Mouse (Mus musculus) liver (tissue): ENCODE data around the gene Mgat2.
A peak's percentile ranks its signal among the peaks of the same experiment; 100 is the strongest.

Experiments used
- DNase-seq: peaks from one replicate; pipeline ENCODE4 v3.0.0-alpha.2; 2020; ENCODE audit warnings: mixed read lengths

The Mgat2 gene

DNA sequence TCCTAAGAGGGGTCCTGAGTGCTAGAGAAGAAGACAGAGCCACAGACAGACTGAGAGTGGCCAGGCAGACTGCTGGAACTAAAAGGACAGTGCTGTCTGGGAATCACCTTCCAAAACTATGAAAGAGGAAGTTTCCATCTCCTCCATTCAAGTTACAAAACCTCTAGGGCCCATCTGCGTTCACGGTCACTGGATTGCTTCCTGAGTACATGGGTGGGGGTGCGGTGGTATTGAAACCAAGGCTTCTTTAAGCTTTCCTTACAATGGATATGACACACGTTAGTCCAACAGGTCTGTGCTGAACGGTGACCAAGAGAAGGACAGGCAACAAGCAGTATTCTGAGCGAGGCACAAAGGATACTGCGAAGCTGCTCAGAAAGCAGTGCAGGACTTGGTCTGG, 30.4 kb downstream of the Mgat2 start:
- DNase-seq: no peak

DNA sequence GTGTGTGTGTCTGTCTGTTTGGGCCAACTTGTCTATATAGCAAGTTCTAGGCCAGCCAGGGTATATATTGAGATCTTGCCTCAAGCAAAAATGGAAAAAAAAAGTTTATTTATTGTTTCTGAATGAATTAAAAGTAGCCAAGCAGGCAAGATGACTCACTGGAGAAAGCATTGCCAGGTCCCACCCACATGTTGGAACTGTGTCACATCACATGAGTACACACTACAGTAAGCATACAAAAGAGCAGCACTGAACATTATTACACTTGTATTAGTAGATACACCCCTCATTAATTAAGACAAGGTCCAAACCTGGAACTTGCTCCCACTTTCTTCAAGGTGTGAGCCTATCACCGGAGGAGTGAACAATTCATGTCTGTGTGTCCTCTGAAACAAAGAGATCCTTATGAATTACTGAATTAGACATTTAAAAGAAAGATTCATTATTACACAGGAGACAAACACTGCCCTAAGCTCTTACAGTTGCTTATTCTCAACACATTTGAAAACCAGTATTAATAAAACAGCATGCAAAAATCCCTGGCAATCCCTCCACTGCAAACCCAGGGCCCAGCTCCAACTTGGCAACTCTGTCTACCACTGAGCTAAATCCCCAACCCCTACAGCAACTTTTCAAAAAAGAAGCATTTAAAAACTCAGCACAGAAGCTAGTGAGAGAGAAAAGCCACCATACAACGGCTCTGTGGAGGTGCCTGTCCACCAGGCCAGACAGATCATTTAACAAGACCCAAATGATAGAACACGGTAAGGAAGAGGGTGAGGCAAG, 31.2 kb downstream of the Mgat2 start:
- DNase-seq: no peak

DNA sequence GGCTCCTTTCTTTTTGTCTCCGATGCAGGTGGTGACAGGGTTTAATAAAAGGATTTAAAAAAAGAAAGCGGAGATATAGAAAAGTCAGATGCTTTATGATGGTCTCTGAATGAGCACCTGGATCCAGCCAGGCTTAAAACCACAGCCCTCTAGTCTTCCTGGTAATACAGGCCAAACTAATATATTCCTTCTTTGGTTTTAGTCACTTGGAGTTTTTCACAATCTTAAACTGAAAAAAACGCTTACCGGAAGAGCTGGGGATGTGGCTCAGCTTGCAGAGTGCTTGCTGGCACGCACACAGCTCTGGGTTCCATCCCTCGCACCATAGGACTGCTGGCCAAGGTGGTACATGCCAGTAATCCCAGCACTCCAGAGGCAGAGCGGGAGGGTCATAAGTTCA, 32.6 kb downstream of the Mgat2 start:
- DNase-seq: no peak

DNA sequence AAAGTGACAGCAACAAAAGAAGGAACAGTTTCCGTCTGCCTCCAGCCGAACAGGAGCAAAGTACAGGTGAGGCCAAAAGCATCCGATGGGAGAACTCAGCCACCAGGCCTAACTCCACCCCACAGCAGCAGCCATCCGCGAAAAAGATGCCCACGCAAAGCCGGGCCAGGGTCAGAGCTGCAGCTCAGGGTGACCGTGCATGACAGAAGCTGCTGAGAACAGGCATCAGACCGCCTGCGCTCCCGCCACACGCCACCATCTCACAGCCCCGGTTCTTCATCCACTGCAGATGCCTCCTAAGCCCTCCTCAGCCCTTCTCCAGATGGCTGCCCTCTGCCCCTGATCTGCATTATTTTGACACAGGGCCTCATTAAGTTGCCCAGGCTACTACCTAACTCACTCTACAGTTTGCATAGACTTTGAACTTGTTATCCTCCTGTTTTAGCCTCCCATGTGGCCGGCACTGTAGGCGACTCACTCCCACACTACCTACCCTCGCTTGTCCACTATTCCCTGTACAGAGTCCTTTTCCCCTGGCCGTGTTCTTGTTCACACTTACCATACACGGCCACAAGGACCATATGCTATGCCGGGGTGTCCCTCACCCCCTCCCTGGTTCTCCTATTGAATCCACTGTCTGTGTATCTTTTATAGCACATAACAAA, 36.8 kb downstream of the Mgat2 start:
- DNase-seq: no peak

DNA sequence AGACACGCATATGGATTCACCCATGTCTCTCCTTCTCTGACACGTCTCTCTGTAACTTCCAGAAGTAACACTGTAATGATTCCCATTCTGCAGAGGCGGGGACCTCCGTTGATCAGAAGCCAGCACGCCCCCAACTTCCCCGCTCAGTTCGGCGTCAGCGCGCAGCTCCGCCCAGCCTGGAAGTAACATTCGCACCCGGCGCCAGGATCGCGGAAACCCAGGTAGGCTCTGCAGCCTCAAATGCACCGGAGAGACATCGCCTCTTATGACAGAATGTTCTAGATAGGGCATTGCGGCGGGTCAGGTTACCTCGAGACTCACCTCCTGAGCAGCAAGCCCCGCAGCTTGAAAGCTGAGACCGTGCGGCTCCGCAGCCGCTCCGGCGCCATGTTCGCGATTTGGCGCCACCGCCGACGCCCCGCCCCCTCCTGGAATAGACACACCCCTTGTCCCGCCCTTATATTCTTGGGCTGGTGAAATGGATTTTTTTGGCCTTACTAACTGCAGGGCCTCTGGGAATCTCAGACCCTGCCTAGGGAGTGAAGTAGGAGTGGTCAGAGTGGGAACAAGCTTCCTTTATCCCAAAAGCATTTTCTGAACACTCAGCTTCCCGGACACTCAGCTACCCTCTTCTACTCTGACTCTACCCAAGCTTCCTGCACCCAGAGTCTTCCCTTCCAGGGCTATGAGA, 44.0 kb downstream of the Mgat2 start, which contains the start of gene Pole2:
Gene Pole2, minus strand, starts transcription at position 420 of the 691 bp plus-strand sequence.
- DNase-seq: peak; percentile 91

DNA sequence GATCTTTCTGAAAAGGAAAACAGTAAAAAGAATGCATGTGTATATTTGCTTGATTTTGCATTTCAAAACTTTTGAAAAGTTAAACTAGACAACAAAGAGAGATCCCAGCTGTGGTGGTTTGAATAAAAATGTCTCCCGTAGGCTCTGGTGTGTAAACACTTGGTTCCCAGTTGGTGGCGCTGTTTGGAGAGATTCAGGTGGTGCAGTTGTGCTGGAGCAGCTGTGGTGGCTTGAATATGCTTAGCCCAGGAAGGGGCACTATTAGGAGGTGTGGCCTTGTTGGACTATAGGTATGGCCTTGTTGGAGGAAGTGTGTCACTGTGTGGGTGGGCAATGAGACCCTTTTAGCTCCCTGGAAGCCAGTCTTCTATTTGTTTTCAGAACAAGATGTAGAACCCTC, 45.3 kb downstream of the Mgat2 start:
- peak; percentile 66 for DNase-seq

DNA sequence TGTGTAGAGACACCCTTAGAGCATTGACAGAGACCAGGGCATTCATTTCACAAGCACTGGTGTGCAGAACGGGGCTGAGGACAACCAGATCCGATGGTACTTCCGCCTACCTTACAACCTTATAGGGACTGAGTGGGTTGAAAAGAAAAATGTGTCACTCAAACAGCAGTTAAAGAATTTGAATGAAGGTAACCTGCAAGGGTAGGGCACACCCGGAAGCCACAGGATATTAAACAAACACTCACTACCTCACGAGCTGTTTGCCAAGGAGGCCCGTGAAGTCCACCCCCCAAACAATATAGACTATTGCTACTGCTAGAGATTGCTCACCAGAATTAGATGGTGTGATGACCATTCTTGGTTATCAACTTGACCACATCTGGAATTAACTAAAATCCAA, 51.8 kb downstream of the Mgat2 start:
- DNase-seq: no peak
